Mouse (Mus musculus) frontal cortex, adult (tissue): ENCODE results near the gene C2.

Source experiments
- ATAC-seq: cut with Nextera tagmentation; 2 replicates; pipeline ENCODE4 v1.9.2; 2017; ENCODE audit warnings: mild to moderate bottlenecking, moderate library complexity, mixed read lengths; ENCODE audit not compliant: low TSS enrichment

The C2 gene

GRCm38 (mm10) chr17:34881166-34881565 lies 16.9 kb downstream of the C2 start:
- ATAC-seq, result no peak

DNA sequence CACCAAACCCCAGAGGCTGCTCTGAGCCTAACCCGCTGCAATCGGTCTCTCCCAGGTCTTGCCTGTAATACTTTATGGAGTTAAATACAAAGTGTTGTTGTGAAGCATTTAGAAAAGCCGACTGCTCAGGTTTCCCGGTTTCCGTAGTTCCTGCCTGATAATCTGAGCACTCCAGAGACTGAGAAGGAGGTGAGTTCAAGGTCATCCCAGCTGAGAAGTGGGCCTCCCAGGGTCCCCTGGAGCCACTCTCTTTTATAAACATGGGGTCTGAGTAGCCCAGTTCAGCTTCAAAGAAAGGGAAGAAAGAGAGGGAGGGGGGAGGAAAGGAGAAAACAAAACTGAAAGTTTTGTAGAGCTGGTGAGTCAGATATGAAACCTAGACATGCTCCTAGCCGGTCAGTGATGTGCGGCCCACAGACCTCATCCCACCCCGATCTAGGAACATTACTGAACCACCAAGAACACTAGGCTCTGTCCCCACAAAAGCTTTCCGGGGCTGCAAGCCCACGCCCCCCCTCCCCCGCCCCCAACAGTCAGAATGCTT lies 18.7 kb downstream of the C2 start, which contains the start of gene Zbtb12:
Zbtb12 (plus strand) TSS at position 148 of the 544 bp plus-strand sequence.
- ATAC-seq, result no peak

DNA sequence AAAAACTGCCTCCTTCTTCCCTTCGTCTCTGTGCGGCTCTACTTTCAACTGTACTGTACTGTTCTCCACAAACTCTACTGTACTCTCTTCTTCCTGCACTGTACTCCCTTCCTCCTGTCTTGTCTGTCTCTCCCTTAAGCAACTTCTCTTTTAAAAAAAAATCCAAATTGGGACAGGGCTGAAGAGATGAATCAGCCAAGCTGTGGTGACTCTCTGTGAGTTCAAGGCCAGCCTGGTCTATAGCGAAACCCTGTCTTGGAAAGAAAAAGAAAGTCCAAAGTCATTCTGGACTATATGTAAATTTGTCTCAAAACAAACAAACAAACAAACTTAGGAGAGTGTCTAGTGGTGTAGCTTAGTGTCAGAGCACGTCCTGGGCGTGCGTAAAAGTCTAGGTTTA lies 23.7 kb downstream of the C2 start:
- ATAC-seq, result no peak

- no peak for ATAC-seq
Measured at GRCm38 (mm10) chr17:34865981-34866380, 32.1 kb downstream of the C2 start.

DNA sequence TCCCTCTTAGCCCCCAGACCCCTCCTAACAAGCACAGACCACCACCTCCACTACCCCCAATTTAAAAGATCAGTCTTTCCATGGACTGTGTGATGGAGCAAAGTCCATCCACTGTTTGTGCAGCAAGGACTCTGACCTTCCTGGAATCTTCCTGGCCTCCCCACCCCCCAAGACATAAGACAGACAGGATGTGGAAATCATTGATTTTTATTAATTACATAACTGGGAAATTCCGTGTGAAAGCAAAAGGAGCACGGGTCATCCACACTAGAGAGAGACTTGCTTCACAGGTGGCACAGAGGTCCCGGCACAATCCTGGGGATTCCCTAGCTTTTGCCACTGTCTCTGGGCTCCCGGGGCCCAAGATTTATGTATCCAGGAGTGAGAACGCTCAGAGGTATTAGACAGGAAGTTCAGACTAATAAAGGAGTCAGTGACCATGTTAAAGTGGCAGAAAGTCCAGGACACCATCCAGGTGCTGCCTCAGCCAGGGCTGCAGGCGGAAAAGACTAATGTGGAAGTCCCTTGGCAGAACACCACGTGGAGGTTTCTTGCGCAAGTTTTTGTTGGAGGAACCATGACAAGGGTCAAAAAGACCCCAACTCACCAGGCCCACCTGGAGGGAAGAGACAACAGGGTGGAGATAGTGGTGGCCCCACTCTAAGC lies 35.5 kb downstream of the C2 start, which contains the start of gene Cfb:
Cfb (minus strand) TSS at position 103 of the 666 bp plus-strand sequence.
- no peak for ATAC-seq

DNA sequence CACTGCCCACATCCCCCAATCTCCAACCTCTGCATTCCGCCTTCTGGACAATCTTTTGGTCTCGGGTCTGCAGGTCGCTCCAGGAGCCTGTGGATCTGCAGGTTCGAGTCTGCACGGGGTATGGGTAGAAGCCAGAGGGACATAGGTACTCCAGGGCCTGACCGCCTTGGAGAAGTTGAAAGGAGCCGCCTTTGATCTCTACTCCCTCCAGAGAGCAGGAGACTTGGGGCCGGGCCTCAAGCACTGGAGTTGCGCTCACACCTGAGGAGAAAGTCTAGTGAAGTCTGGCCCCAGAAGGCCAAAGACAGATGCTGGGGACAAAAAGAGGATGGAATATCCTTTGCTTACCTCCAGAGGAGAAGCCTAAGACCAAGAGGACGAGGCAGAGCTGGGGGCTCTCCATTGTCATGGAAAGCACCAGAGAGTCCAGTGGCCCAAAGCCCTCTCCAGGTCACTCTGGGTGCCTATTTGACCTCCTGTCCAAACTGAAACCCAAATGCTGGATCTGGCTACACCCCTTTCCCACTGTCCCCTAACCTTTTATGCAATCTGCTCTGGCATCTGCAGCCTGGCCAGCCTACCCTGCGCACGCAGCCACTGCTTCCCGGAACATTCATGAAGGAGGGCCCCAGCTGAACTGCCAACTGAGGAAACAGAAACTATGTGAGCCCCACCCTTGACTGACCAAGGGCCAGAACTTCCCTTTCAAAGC lies 36.2 kb downstream of the C2 start:
- ATAC-seq, result no peak

- no peak for ATAC-seq
Measured at GRCm38 (mm10) chr17:34860514-34860913, 37.6 kb downstream of the C2 start.

GRCm38 (mm10) chr17:34858670-34859069 lies 39.4 kb downstream of the C2 start:
- ATAC-seq, result no peak

GRCm38 (mm10) chr17:34855825-34856224 lies 42.2 kb downstream of the C2 start:
- ATAC-seq, result no peak

DNA sequence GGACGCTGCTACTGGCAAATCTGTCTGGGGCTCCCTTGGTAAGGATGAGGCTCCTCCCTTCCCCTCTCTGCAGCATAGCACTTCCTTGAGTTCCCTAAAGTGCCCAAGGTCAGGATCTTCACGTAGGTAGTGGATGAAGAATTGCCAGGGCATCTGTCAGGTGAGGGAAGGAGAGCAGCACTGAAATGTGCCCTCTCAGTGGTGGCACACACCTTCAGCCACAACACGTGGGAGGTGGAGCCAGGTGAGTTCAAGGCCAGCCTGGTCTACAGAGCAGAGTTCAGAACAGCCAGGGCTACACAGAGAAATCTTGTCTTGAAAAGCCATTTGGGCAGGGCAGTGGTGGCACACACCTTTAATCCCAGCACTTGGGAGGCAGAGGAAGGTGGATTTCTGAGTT lies 43.3 kb downstream of the C2 start:
- no peak for ATAC-seq

- no peak for ATAC-seq
Measured at GRCm38 (mm10) chr17:34853511-34853910, 44.6 kb downstream of the C2 start.

- ATAC-seq, result peak; percentile 8; the same call in 1 of the 2 replicates
Measured at GRCm38 (mm10) chr17:34850517-34851125, 47.4 kb downstream of the C2 start.

DNA sequence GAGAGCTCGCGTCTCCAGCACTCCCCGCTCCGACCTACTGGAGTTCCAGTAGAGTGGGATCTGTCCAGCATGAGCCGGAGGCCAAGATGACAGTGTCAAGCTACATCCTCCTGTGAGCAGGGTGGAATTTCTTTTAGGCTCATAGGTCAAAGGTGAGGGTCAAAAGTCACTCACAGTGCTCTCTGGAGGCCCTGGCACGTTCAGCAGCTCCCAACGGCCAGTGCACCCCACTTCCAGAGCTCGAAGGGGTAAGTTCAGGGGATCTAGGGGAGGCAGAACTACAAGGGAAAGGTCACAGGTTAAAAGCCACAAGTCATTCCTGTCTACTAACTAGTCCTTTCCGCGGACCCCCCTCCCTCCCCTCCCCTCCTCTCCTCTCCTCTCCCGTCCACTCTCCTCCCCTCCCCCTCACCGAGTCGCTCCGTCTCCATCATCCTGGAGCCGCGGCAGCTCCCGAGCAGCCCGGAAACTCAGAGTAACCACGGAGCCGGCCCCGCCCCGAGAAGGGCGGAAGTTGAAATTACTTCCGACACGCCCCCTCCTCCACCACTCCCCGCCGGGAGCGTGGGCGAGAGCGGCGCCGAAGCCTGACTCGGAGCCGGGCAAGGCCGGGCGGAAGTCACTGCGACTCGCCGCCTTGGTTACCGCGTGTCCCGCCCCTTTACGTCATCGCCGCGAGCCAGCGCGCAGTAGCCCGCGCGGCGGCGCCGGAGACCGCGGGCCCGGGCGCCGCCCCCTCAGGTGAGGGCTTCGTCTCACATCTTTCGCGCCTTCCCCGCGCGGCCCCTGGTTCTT lies 48.1 kb downstream of the C2 start, which contains the start of the genes Skiv2l and Nelfe:
Skiv2l (minus strand) TSS at position 489 of the 795 bp plus-strand sequence.
Nelfe (plus strand) TSS at position 670 of the 795 bp plus-strand sequence.
- peak; percentile 98 for ATAC-seq

- ATAC-seq, result no peak
Measured at GRCm38 (mm10) chr17:34847615-34848014, 50.5 kb downstream of the C2 start.

DNA sequence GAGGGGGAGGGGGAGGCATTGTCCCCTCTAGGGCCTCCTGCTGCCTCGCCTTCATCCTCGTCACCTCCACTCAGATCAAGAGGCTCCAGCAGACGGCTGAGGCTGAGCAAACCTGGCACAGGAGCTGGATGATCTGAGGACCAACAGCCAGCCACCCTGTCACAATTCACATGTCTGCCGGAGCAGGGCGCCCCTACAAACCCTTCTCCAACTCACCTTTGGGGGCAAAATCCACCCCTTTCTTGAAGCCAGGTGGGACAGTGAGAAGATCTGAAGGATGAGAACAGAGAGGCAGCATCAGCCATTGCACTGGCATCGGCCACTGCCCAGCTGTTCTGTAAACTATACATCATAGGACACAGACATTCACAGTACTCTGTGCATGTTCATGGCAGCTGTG lies 50.9 kb downstream of the C2 start:
- no peak for ATAC-seq

DNA sequence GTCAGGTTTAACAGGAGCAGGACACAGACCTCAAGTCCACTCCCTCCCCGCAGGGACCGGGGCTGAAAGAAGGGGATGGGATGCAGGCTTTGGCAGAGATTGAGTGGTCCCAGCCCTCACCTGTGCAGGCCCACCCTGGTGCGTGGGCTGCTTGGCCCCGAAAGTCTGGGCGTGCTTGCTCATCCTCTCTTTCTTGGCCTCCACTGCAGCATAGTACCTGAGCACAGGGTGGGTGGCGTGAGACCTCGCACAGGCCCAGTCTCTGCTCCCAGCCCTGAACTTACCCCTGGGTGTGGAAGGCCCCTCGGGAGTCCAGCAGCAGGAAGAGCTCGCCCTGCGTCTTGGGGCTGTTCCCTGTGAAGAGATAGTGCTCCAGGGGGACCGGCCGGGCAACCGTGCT lies 53.2 kb downstream of the C2 start:
- no peak for ATAC-seq

DNA sequence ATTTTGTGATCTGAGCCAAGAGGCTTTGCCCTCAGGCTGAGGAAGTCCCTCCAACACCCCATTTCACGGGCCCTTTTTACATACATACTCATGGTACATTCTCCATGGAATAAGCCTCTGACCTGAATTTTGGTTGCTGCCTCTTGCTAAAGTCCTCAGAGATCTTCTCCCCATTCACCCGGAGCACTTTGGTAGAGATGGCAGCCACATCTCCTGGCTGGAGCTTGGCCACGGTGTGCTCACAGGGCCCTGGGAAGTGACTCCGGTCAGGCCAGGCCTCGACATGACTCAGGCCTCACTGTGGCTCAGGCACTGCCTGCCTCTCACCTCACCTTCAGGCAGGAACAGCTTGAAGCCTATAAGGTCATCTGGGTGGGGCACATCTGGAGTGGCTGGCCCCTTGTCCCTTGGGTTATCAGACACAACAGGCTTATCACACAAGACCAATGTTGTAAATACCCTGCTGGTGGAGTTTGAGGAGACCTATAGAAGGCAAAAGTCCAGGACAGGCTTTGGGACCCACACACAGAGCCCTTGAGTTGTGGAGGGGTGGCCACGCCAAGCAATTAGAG lies 57.2 kb downstream of the C2 start:
- no peak for ATAC-seq

DNA sequence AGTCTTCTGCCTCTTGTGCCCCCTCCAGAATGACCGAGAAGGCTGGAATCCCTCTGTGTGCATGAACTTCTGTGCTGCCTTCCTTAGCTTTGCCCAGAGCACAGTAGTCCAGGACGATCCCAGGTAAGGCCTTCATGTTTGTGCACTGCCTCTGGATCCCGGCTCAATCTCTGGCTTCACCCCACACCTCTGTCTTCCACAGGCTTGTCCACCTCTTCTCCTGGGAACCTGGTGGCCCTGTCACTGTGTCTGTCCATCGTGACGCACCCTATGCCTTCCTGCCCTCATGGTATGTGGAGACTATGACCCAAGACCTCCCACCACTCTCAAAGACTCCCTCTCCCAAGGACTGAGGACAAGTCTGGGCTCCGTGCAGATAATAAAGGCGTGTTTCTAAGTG lies 59.3 kb downstream of the C2 start:
- ATAC-seq, result no peak

- no peak for ATAC-seq
Measured at GRCm38 (mm10) chr17:34837464-34838324, 60.4 kb downstream of the C2 start.

DNA sequence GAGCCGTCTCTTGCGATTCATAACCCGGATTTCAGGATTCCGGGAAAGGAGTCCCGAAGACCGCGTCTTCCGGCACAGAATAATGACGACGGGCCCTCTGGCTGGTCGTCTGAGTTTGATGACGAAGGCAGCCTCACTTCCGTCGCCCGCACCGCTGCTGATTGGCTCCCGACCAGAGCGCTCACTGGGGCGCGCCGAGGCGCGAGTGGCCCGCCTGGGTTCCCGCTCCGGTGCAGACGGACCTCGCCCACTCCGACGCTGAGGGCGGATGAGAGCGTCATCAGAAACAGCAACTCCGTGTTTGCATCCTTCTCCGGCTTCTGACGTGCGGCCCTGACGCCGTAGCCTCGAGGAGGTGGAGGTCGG lies 61.2 kb downstream of the C2 start, which contains the start of the genes Stk19 and Dxo:
Stk19 (minus strand) TSS at position 90 of the 366 bp plus-strand sequence.
Dxo (plus strand) TSS at position 164 of the 366 bp plus-strand sequence.
- ATAC-seq, result peak; percentile 91
